Mouse (Mus musculus): ENCODE measurements at regions not wholly inside any gene's neighbourhood (a gene's known extent, or its start where the extent isn't known, plus 50 kb on each side); places are given as distances from the start of the nearest gene placed in this dataset.

DNA sequence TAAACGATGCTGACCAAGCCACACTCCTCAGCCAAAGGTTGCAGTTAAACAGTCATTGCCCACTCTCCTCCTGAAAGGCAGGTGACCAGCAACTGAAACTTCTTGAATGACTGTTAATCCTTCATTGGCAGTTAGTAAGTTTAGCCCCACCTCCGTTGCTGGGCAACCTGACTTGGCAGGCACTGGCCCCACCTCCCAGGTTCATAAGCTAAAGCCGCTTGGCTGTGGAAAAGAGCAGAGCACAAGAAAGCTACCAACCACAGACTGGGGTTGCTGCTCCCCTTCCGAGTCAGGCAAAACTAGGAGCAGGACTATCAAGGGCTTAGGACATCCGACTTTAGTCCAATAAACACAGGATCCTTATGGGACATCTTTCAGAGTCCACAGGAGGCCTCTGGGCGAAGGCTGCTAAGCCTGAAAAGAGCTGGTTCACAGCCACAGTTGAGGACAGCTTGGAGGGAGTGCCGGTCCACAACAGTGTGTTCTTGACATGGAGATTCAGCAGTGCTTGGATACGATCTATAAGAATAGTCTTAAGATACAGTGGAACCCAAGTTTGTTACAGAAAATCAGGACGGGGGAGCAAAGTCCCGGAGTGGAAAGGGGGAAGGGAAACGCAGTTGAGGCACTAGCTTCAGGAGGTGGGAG lies 67.7 kb upstream of the Kcnma1 start:
- H3K9me3 ChIP-seq (ENCODE audit: low read length) = no peaks in the 10 kb centered on the region
- H3K4me3 ChIP-seq (ENCODE audit: low read depth, low read length) = no peak overlapping the region
- H3K4me2 ChIP-seq (ENCODE audit: low read depth, low read length, poor library complexity, severe bottlenecking) = peak overlapping the region; percentile 12
- WGBS = 14% methylated on average over 11 of the region's 11 CpGs
- no peak overlapping the region for H3K9ac ChIP-seq (replicated peaks; ENCODE audit: low read length, poor library complexity, severe bottlenecking)
- ATAC-seq (ENCODE audit: low FRiP score) (peak; percentile 62), DNase-seq (ENCODE audit: low spot score) (peak; percentile 80)
- H3K27me3 ChIP-seq (ENCODE audit: insufficient read depth, low read length) = no peaks in the 10 kb centered on the region
- TF ChIP-seq CTCF (IDR thresholded peaks at IDR 0.05) = no peak
- no peaks in the 10 kb centered on the region for H3K4me1 ChIP-seq (ENCODE audit: insufficient read depth, low read length)
- no peaks in the 10 kb centered on the region for H3K36me3 ChIP-seq (ENCODE audit: insufficient read depth, low read length)
- H3K27ac ChIP-seq (ENCODE audit: low read depth, low read length) = no peak overlapping the region

GRCm38 (mm10) chr14:24068693-24069092 lies 54.4 kb upstream of the Kcnma1 start:
- H3K36me3 ChIP-seq (ENCODE audit: insufficient read depth, low read length) = no peaks in the 10 kb centered on the region
- H3K9me3 ChIP-seq (ENCODE audit: low read length) = no peaks in the 10 kb centered on the region
- H3K9ac ChIP-seq (replicated peaks; ENCODE audit: low read length, poor library complexity, severe bottlenecking) = no peak overlapping the region
- peak; percentile 67 for TF ChIP-seq CTCF (IDR thresholded peaks at IDR 0.05)
- no peaks in the 10 kb centered on the region for H3K27me3 ChIP-seq (ENCODE audit: insufficient read depth, low read length)
- no peak overlapping the region for H3K27ac ChIP-seq (ENCODE audit: low read depth, low read length)
- H3K4me2 ChIP-seq (ENCODE audit: low read depth, low read length, poor library complexity, severe bottlenecking) = no peak overlapping the region
- 59% methylated on average over 4 of the region's 4 CpGs for WGBS
- no peak overlapping the region for H3K4me3 ChIP-seq (ENCODE audit: low read depth, low read length)
- DNase-seq (ENCODE audit: low spot score) = peak; percentile 62
- H3K4me1 ChIP-seq (ENCODE audit: insufficient read depth, low read length) = no peaks in the 10 kb centered on the region
- no peak for ATAC-seq (ENCODE audit: low FRiP score)

DNA sequence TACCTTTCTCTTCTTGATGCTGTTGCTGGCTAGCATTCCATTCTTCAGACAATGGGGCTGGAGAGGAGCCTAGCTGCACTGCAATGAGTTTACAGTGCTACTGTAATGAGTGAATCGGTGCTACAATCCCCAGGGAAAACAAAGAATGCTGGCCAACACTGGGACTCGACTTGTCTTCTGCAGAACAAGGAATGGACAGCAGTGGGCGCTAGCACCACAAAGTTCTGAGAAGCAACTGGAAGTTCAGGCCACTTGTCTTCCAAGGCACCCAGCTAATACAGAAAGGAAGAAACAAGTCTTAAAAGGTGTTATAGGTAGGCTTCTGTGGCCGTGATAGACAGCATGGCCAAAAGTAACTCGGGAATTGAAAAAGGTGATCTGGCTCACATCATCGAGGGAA lies 53.4 kb upstream of the Kcnma1 start:
- 47% methylated on average over 6 of the region's 6 CpGs for WGBS

GRCm38 (mm10) chr14:24065231-24065767 lies 51.0 kb upstream of the Kcnma1 start:
- Histone ChIP-seq H3K4me1 (ENCODE audit: insufficient read depth, low read length) (no peaks in the 10 kb centered on the region), H3K27me3 (ENCODE audit: insufficient read depth, low read length) (no peaks in the 10 kb centered on the region), H3K9me3 (ENCODE audit: low read length) (no peaks in the 10 kb centered on the region), H3K27ac (ENCODE audit: low read depth, low read length) (no peak overlapping the region), H3K9ac (replicated peaks; ENCODE audit: low read length, poor library complexity, severe bottlenecking) (no peak overlapping the region), H3K4me3 (ENCODE audit: low read depth, low read length) (no peak overlapping the region), H3K4me2 (ENCODE audit: low read depth, low read length, poor library complexity, severe bottlenecking) (no peak overlapping the region), H3K36me3 (ENCODE audit: insufficient read depth, low read length) (no peaks in the 10 kb centered on the region)
- WGBS = 72% methylated on average over 4 of the region's 4 CpGs
- no peak for ATAC-seq (ENCODE audit: low FRiP score)
- DNase-seq (ENCODE audit: low spot score) = peak; percentile 10
- no peak for TF ChIP-seq CTCF (IDR thresholded peaks at IDR 0.05)

More for the DNA sequence above, 53.4 kb upstream of the Kcnma1 start:
- no peaks in the 10 kb centered on the region for H3K36me3 ChIP-seq (ENCODE audit: insufficient read depth, low read length)
- H3K27me3 ChIP-seq (ENCODE audit: insufficient read depth, low read length) = no peaks in the 10 kb centered on the region
- no peak overlapping the region for H3K27ac ChIP-seq (ENCODE audit: low read depth, low read length)
- no peaks in the 10 kb centered on the region for H3K4me1 ChIP-seq (ENCODE audit: insufficient read depth, low read length)
- ATAC-seq (ENCODE audit: low FRiP score) (no peak), DNase-seq (ENCODE audit: low spot score) (peak; percentile 70)
- H3K9ac ChIP-seq (replicated peaks; ENCODE audit: low read length, poor library complexity, severe bottlenecking) = no peak overlapping the region
- TF ChIP-seq CTCF (IDR thresholded peaks at IDR 0.05) = peak; percentile 79
- H3K4me3 ChIP-seq (ENCODE audit: low read depth, low read length) = no peak overlapping the region
- H3K4me2 ChIP-seq (ENCODE audit: low read depth, low read length, poor library complexity, severe bottlenecking) = no peak overlapping the region
- H3K9me3 ChIP-seq (ENCODE audit: low read length) = no peaks in the 10 kb centered on the region

Data from midbrain, postnatal 0 days (tissue).